Mouse (Mus musculus): ENCODE measurements around the gene Sugct.

DNA sequence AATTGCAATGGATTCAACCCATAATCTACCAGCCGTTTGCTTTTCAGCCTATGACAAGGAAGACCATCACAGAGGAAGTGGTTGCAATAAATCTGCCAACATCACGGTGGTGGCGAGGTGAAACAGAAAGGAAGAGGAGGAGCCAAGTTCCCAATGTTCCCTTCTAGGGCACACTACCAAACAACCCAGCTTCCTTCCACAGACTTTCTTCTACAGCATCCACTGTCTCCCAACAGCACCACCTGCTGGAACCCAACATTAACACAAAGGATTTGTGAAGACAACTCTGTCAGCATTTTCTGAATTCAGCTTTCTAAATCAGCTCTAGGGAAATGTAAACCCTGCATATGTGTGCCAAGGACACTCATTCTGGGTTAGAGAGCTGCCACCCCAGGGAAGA, 666.8 kb downstream of the Sugct start:
- TF ChIP-seq EP300 (IDR thresholded peaks at IDR 0.05; ENCODE audit: insufficient read depth, low read depth, low read length) (no peak), POLR2A (IDR thresholded peaks at IDR 0.05; ENCODE audit: insufficient read depth, low read depth, low read length) (no peak), CTCF (IDR thresholded peaks at IDR 0.05) (peak; percentile 72)
